Mouse (Mus musculus): Measurements from ENCODE around the gene Fdxr. TPM values are rescaled to one million over a fixed set of nuclear protein-coding genes. Genes with fewer than 3 reads are reported as not detected.

Gene Fdxr
- 16.0 and 17.0 TPM in 2 replicates for polyA plus RNA-seq (2015; fragmentation: Nextera tagmentation; extraction: Ambion mirVana)

DNA sequence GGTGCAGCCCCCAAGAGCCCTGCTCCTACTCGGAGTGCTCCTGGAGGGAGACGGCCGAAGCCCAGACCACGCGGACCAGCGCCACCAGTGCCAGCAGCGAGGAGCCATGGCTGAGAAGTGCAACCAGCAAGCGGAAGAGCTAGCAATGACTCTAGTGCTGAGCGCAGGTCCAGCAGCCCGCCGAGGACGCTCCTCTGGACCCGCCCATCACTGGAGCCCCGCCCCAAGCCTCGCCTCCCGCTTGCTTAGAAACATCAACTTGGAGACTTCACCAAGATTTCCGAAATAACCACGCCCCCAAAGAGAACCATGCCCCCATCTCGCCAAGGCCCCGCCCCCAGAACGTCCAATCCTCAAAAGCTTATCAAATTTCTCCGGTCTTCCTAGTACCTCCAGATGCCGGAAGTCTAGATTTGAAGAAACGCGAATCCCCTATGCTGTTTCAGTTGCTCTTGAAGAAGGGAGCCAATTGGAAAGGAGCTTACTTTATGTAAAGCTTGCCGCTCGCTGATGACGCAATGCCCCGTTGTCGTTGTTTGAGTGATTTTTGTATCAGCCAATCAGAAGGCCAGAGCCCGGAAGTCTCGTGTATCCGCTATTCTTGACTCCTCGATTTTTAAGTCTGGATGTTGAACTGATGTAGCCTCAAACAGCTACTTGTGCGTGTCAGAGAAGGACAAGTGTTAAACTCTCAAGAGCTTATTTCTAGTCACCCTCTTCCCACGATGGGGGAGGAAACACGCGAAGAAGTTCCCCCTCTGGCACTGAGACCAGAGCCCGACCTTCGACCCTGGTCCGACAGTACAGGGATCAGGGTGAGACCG, at the start of gene Fdxr:
TSS of gene Fdxr (minus strand) at position 271 of the 824 bp plus-strand sequence.
- no peaks in the 10 kb centered on the region for H3K9me3 ChIP-seq (replicated peaks)
- no peaks in the 10 kb centered on the region for H3K27me3 ChIP-seq
- peaks cover 26% of the 10 kb centered on the region for H3K4me1 ChIP-seq
- peak within 1 kb of the TSS; percentile 90 for H3K4me2 ChIP-seq (replicated peaks)
- ATAC-seq (ENCODE audit: insufficient number of reproducible peaks, low FRiP score, low TSS enrichment, low read depth) = peak; percentile 96
- 0 out of 2 replicates have a peak, but pooled peaks cover 2% of the 10 kb centered on the region for H3K36me3 ChIP-seq
- WGBS = under 1% methylated on average over 42 of the region's 42 CpGs
- peak within 1 kb of the TSS; percentile 73 for H3K4me3 ChIP-seq (replicated peaks)
- H3K27ac ChIP-seq (replicated peaks) = peak within 1 kb of the TSS; percentile 90
- H3K9ac ChIP-seq = peak within 1 kb of the TSS; percentile 63

DNA sequence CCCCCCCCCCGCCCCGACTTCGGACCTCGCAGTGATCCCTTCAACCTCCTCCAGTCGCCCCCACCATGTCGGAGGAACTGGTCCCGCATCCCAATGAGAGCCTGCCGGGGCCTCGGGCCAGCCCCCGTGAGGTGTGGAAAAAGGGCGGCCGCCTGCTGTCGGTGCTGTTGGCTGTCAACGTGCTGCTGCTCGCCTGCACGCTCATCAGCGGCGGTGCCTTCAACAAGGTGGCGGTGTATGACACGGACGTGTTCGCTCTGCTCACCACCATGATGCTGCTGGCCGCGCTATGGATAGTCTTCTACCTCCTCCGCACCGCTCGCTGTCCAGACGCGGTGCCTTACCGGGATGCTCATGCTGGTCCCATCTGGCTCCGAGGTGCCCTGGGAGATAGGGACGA, 46.5 kb upstream of the Fdxr start:
- H3K4me2 ChIP-seq (replicated peaks) = no peak overlapping the region
- ATAC-seq (ENCODE audit: insufficient number of reproducible peaks, low FRiP score, low TSS enrichment, low read depth) = no peak
- H3K27ac ChIP-seq (replicated peaks) = no peak overlapping the region
- H3K4me1 ChIP-seq = peaks cover 12% of the 10 kb centered on the region; the same call in 1 of the 2 replicates
- WGBS = 17% methylated on average over 32 of the region's 32 CpGs
- no peak overlapping the region for H3K4me3 ChIP-seq (replicated peaks)
- peaks cover 84% of the 10 kb centered on the region for H3K27me3 ChIP-seq
- H3K9me3 ChIP-seq (replicated peaks) = no peaks in the 10 kb centered on the region
- no peaks in the 10 kb centered on the region for H3K36me3 ChIP-seq
- no peak overlapping the region for H3K9ac ChIP-seq

DNA sequence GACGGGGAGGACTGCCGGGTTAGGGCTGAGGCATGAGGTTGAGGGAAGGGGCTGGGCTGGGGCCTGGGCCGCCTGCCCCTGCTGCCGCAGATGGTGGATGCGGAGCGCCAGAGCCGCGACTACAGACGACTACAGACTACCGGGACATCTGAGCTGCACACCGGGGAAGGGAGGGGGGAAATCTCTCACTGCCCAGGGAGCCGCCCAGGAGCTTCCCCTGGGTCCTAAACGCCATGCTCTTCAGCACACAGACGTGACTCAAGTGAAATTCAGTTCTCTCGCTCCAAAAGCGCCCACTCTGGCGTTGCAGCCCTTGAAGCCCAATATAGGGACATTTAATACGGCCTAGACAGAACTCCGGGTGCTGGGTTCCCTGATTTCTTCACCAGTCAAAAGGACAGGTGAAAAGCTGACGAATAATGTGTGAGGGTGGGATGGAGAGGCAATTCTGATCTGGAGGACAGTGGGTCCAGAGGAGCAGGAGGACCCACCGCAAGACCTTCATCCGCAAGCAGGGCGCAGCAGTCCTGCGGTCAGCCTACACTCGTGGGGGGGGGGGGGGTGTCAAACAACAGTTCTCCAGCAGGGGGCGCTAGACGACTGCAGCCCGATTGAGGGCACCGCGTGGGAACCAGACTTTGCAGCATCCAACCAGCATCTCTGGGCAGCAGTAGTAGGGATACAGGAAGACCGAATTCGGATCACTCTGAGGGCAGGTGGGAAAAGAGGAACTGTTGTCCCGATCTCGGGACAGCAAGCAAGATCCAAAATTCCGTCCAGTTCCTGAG, 45.2 kb upstream of the Fdxr start, which contains the start of gene Ush1g:
TSS of gene Ush1g (minus strand) at position 136 of the 788 bp plus-strand sequence.
- no peaks in the 10 kb centered on the region for H3K36me3 ChIP-seq
- H3K4me3 ChIP-seq (replicated peaks) = 0 out of 2 replicates have a peak within 1 kb of the TSS, but pooled peaks have one; percentile 3
- H3K4me1 ChIP-seq = peaks cover 12% of the 10 kb centered on the region; the same call in 1 of the 2 replicates
- WGBS = 4% methylated on average over 35 of the region's 35 CpGs
- H3K4me2 ChIP-seq (replicated peaks) = no peak within 1 kb of the TSS; the same call in 1 of the 2 replicates
- no peak for ATAC-seq (ENCODE audit: insufficient number of reproducible peaks, low FRiP score, low TSS enrichment, low read depth)
- H3K27me3 ChIP-seq = peaks cover 89% of the 10 kb centered on the region
- H3K9me3 ChIP-seq (replicated peaks) = no peaks in the 10 kb centered on the region
- no peak within 1 kb of the TSS for H3K27ac ChIP-seq (replicated peaks)
- H3K9ac ChIP-seq = no peak within 1 kb of the TSS

DNA sequence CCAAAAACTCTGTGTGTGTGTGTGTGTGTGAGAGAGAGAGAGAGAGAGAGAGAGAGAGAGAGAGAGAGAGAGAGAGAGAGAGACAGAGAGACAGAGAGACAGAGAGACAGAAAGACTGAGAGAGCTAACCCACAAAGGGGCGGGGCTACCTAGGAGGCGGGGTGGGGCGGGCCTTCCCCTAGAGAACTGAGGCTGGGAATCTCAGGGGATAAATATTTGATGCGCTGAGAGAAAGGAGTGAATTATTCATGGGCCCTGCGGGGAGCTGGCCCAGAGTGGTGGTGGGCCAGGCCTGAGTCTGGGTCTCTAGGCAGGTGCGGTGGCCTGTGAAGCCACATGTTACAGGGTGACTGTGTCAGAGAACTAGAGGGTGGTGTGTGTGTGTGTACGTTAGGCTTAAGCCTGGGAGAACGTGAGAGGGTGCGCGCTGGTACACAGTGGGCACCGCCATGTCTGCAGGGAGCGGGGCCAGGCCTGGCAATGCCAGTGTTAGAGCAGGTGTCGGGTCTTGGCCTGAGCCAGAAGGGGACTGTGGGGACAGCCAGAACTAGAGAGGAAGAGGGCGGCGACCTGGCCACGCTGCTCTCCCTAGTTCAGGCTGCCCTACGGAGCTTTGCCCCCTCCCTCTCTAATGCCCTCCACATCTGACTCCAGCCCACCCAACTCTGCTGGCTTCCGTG, 43.0 kb upstream of the Fdxr start:
- Histone ChIP-seq H3K4me2 (replicated peaks) (no peak overlapping the region), H3K27me3 (peaks cover 100% of the 10 kb centered on the region), H3K36me3 (no peaks in the 10 kb centered on the region), H3K9me3 (replicated peaks) (no peaks in the 10 kb centered on the region), H3K4me3 (replicated peaks) (no peak overlapping the region), H3K9ac (no peak overlapping the region), H3K27ac (replicated peaks) (no peak overlapping the region), H3K4me1 (peaks cover 12% of the 10 kb centered on the region; the same call in 1 of the 2 replicates)
- 5% methylated on average over 18 of the region's 18 CpGs for WGBS
- ATAC-seq (ENCODE audit: insufficient number of reproducible peaks, low FRiP score, low TSS enrichment, low read depth) = no peak

DNA sequence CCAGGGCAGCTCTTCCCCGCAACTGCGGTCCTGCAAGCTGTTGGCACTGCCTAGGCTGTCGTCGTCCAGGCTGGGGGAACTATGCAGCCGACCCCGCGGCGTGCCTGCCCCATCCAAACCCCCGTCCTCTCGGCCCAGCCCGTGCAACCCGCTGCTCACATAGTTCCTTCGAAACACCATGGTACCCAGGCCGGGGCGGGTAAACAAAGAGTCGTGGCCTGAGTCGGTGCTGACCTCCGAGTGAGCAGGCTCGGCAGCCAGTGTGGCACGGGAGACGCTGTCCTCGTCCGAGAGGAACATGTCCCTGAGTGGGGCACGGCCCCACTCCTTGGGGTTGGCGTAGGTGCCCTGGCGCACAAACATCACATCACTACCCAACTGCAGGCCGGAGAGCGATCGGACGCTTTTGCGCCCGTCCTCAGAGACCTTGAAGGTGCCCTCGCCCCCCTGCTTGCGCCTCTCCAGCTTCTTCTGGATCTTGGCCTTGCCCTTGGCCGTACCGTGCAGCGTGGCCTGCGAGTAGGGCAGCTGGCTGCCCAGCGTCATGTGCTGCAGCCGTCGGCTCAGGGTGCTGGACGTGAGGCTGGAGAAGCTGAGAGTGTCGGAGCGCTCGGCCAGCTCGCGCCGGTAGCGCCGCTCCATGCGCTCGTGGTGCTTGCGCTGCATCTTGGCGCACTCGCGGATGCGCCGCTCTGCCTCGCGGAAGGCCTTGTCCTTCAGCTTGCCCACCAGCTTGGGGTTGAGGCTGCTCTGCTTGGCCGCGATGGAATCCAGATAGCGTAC, 41.6 kb upstream of the Fdxr start:
- no peaks in the 10 kb centered on the region for H3K9me3 ChIP-seq (replicated peaks)
- no peak overlapping the region for H3K9ac ChIP-seq
- 4% methylated on average over 63 of the region's 63 CpGs for WGBS
- H3K4me2 ChIP-seq (replicated peaks) = no peak overlapping the region
- H3K27ac ChIP-seq (replicated peaks) = no peak overlapping the region
- H3K27me3 ChIP-seq = peaks cover 97% of the 10 kb centered on the region
- H3K36me3 ChIP-seq = no peaks in the 10 kb centered on the region
- peaks cover 12% of the 10 kb centered on the region; the same call in 1 of the 2 replicates for H3K4me1 ChIP-seq
- no peak overlapping the region for H3K4me3 ChIP-seq (replicated peaks)
- no peak for ATAC-seq (ENCODE audit: insufficient number of reproducible peaks, low FRiP score, low TSS enrichment, low read depth)

DNA sequence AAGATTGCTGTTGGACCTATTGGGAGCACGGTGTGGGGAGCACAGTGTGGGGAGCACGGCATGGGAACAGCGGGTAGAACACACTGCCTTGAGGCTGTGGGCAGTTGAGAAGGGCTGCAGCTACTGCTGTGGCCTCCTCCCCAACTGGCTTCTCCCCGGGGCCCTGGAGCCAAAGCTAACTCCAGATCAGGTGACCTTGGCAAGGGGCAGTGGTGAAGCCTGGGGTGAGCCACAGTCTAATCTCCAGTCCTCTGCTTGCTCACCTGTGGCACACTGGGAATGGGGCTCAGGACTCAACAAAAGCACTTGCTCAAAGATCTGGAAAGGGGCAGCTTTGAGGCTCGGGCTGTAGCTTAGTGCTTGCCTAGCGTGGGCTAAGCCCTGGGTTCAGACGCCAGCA, 40.4 kb upstream of the Fdxr start:
- Histone ChIP-seq H3K36me3 (no peaks in the 10 kb centered on the region), H3K4me3 (replicated peaks) (no peak overlapping the region), H3K27ac (replicated peaks) (no peak overlapping the region), H3K27me3 (peaks cover 97% of the 10 kb centered on the region), H3K4me2 (replicated peaks) (no peak overlapping the region), H3K9me3 (replicated peaks) (no peaks in the 10 kb centered on the region), H3K4me1 (peaks cover 11% of the 10 kb centered on the region; the same call in 1 of the 2 replicates), H3K9ac (no peak overlapping the region)
- no peak for ATAC-seq (ENCODE audit: insufficient number of reproducible peaks, low FRiP score, low TSS enrichment, low read depth)
- WGBS = 61% methylated on average over 7 of the region's 7 CpGs

DNA sequence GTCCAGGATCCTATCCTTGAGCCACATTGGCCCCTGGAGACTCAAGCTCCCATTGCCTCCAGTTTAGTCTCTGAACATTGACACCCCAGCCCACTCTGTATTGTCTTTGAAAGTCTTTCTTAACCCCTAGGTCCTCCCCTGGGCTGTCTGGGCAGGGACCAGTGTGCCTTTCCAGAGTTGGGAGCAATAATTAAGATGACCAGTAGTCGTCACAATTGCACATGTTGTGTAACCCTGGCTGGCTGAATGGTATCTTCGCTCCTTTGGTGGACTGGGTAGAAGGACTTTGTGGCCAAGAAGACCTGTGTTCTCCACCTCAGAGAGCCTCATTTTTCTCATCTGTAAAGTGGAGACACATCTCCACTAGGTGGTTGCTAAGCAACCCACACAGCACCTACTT, 37.4 kb upstream of the Fdxr start:
- ATAC-seq (ENCODE audit: insufficient number of reproducible peaks, low FRiP score, low TSS enrichment, low read depth) = no peak
- H3K4me1 ChIP-seq = peaks cover 5% of the 10 kb centered on the region; the same call in 1 of the 2 replicates
- no peaks in the 10 kb centered on the region for H3K36me3 ChIP-seq
- 47% methylated on average over 2 of the region's 2 CpGs for WGBS
- no peak overlapping the region for H3K4me2 ChIP-seq (replicated peaks)
- H3K9me3 ChIP-seq (replicated peaks) = no peaks in the 10 kb centered on the region
- no peak overlapping the region for H3K27ac ChIP-seq (replicated peaks)
- no peak overlapping the region for H3K4me3 ChIP-seq (replicated peaks)
- H3K9ac ChIP-seq = no peak overlapping the region
- peaks cover 70% of the 10 kb centered on the region for H3K27me3 ChIP-seq

DNA sequence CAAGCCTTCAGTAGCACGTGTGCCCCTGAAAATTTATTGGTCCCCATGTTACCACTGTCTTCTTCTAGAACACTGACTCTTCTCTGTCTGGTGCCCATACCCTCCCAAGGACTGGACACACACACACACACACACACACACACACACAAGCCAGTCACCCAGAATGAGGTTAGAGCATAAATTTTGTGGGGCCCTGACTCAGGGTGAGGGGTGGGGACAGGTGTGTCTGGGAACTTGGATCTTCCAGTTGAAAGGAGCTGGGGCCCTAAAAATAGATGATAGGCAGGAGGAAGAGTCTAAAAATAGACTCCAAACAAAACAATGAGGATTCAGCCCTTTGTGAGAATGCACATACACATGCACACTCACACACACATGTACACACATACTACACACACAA, 31.9 kb upstream of the Fdxr start:
- H3K27me3 ChIP-seq = peaks cover 23% of the 10 kb centered on the region
- no peaks in the 10 kb centered on the region for H3K9me3 ChIP-seq (replicated peaks)
- 60% methylated on average over 1 of the region's 1 CpGs for WGBS
- H3K4me1 ChIP-seq = peaks cover 18% of the 10 kb centered on the region
- ATAC-seq (ENCODE audit: insufficient number of reproducible peaks, low FRiP score, low TSS enrichment, low read depth) = no peak
- no peak overlapping the region for H3K9ac ChIP-seq
- H3K4me2 ChIP-seq (replicated peaks) = no peak overlapping the region
- H3K27ac ChIP-seq (replicated peaks) = no peak overlapping the region
- no peaks in the 10 kb centered on the region for H3K36me3 ChIP-seq
- H3K4me3 ChIP-seq (replicated peaks) = no peak overlapping the region

DNA sequence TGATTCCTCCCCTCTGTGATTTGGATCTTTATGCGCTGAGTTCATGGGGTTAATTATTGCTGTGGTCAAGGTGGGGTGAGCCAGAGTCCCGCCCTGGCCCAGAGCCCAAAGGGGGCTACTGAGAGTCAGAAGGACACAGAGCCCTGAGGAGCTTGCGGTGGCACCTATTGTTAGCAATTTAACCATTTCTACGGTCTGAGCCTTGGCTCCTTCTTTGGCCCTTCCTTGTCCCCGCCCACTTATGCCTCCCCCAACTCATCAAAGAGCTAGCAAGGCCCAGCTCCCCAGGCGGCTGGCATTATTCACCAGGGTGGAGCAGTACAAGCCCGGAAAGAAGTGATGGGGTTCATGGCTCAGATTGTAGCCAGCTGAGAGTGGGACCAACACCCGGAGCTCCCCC, 30.0 kb upstream of the Fdxr start, which contains the start of gene Otop2:
TSS of gene Otop2 (plus strand) at position 301 of the 400 bp plus-strand sequence.
- no peak within 1 kb of the TSS for H3K27ac ChIP-seq (replicated peaks)
- no peak within 1 kb of the TSS for H3K4me3 ChIP-seq (replicated peaks)
- ATAC-seq (ENCODE audit: insufficient number of reproducible peaks, low FRiP score, low TSS enrichment, low read depth) = no peak
- H3K36me3 ChIP-seq = no peaks in the 10 kb centered on the region
- no peaks in the 10 kb centered on the region for H3K9me3 ChIP-seq (replicated peaks)
- no peak within 1 kb of the TSS for H3K9ac ChIP-seq
- H3K27me3 ChIP-seq = peaks cover 7% of the 10 kb centered on the region; the same call in 1 of the 2 replicates
- WGBS = 20% methylated on average over 8 of the region's 8 CpGs
- H3K4me2 ChIP-seq (replicated peaks) = no peak within 1 kb of the TSS
- peaks cover 18% of the 10 kb centered on the region for H3K4me1 ChIP-seq

DNA sequence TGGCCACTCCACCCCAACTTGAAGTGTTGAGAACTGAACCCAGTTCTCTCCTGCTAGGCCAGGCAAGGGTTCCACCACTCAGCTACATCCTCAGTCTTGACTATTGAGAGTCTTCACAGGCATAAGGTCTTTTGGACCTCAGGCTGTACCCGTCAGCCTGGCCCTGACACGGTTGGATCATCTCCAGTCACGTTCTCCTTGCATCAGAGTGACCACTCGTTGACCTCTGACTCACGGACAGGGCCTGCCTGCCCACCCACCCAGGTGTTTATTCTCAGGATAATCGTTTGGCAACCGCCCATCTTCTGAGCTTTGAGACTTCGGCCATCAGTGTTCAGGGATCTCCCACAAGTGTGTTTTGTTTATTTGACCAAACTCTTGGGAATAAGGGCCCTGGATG, 26.3 kb upstream of the Fdxr start:
- no peak overlapping the region for H3K27ac ChIP-seq (replicated peaks)
- H3K4me1 ChIP-seq = peaks cover 18% of the 10 kb centered on the region
- WGBS = 68% methylated on average over 8 of the region's 8 CpGs
- H3K36me3 ChIP-seq = no peaks in the 10 kb centered on the region
- no peak for ATAC-seq (ENCODE audit: insufficient number of reproducible peaks, low FRiP score, low TSS enrichment, low read depth)
- H3K9ac ChIP-seq = no peak overlapping the region
- H3K4me3 ChIP-seq (replicated peaks) = no peak overlapping the region
- H3K27me3 ChIP-seq = peaks cover 24% of the 10 kb centered on the region
- H3K4me2 ChIP-seq (replicated peaks) = no peak overlapping the region
- H3K9me3 ChIP-seq (replicated peaks) = 0 out of 2 replicates have a peak, but pooled peaks cover 4% of the 10 kb centered on the region

Measured in embryonic facial prominence, embryonic 15.5 days (tissue).